Mouse (Mus musculus): Measurements from ENCODE around the gene Ap2m1.

DNA sequence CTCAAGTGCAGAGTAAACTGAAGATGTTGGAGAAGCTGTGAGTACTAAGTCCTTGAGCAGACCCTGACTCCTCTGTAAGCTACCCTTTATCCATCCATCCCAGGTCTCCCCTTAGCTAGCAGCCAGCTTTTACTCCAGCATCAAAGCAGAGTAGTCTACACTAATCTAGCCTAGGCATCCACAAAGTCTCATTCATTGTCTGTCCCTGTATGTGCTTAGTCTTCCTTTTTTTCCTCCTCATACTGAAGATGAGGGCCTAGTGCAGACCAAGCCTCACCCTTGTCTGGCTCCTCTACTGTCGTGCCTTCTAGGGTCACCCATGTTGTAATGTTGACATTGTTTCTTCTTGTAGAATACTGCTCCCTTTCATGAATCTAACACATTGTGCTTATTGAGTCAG is 17.3 kb downstream of the Ap2m1 start:
- no peak for TF ChIP-seq CTCF (IDR thresholded peaks at IDR 0.05; ENCODE audit: extremely low read depth, insufficient read depth, low read length)
- no peak for TF ChIP-seq POLR2A (IDR thresholded peaks at IDR 0.05; ENCODE audit: extremely low read depth, insufficient read depth, low read length)
